Mouse (Mus musculus) thymus, postnatal 25 days (tissue): ENCODE results near the gene Eftud2.
A peak's percentile ranks its signal among the peaks of the same experiment; 100 is the strongest.

ENCODE experiments used
- DNase-seq: peaks from one replicate; pipeline ENCODE4 v3.0.0; 2022

Gene Eftud2

DNA sequence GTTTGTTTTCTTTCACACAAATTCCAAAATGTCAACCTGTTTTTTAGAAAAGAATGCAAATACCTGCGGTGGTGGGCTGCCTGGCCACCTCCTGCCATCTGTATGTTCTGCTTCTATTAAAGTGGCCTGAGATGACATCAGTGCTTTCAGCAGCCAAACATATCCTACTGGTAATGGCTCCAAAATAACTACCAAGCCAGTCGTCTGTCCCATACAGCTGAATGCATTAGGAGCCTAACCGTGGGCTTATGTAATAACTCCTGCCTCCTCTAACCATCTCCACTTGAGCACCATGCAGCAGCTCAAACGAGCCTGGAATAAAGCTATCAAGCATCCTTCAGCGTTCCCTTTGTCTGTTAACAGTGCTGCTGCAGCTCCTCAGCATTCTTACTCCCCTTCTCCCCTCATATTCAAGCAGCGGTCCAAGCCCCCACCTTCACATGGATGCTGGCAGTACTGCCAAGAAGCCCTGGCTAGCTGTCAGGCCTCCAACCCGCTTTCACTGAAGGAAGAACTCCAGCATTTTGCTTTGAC is 5.9 kb downstream of the Eftud2 start:
- DNase-seq = no peak

DNA sequence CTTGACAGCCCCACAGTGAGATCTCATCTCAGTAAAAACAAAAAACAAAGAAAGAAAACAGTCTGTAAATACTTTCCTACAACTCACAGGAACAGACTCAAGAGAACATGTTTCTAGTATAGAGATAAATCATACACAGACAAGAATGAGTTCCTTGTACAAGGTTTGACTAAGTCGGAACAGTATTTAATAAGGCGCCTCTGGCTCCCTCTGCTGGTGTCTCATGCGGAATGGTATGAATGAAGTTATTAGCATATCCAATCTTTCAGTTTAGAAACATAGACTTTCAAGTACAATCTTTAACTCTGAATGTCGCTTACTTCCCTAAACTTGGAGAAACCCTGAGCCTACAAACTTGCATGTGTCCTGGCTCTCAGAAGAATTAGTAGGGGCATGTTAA is 16.5 kb downstream of the Eftud2 start:
- DNase-seq = peak; percentile 52

DNA sequence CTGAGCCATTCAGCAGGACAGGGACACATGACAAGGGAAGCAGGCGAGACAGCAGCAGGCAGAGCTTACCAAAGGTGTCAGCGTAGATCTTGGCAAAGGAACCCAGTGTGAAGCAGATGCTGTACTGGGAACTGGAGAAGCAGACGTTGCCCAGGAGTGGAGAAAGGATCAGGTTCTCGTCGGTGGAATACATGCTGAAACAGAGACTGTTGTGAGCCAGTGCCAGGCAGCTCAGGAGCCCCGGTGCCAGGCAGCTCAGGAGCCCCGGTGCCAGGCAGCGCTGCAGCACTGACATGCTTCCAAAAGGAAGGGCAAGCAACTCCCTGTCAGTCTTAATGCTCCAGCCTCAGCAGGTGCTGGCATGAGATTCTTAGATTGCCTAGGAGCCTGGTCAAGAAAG is 20.9 kb downstream of the Eftud2 start:
- DNase-seq = no peak

GRCm38 (mm10) chr11:102858951-102859350 is 21.8 kb downstream of the Eftud2 start:
- no peak for DNase-seq

- DNase-seq = no peak
These were observed 24.8 kb downstream of the Eftud2 start for GRCm38 (mm10) chr11:102855941-102856340.

DNA sequence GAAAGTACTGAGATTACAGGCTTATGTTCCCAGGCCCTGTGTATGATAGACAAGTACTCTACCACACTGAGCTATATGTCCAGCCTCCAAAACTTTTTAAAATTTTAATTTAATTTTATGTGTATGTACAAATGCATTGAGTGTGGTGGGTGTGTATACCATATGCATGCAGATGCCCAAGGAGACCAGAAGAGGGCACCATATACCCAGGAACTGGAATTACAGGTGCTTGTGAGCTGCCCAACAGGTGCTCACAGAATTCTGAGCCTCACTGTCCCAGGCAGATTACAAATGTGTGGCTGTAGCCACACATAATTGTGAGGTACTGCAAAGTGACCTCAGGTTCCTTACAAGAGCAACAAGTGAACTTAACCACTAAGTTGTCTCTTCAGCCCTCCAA is 27.0 kb downstream of the Eftud2 start:
- no peak for DNase-seq

DNA sequence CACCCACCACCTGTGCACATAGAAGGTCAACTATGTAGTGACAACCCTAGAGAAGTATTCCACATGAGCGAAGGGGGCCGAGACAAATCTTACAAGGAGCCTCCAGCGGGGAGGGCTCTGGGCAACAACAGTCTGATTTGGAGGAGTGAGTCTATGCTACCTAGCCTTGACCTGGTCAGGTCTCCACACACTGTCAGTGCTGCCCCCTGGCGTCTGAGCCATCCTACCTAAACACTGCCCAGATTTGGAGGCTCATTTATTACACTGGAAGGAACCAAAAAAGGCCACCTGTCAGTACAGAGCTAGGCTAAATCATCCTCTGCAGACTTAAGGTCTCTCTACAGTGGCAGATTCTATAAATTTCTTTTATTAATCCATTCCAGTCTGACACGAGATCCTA is 28.9 kb downstream of the Eftud2 start:
- DNase-seq = peak; percentile 49

DNA sequence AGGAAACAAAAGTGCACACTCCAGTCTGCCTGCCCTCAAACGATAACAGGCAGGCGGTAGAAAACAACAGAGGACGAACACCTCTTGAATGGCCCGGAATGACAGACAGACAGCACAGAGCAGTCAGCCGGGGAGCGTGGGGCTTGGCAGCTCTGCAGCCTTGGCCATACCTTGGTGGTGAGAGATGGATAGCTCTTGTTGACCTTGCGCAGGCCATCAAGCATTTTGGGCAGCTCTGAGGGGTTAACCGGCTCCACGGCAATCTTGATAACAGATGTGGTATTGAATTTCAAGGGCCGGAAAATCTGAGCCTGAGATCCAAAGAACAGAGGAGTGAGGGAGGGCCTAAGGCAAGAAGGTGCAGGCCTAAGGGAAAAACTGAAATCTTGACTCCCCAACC is 34.9 kb downstream of the Eftud2 start:
- no peak for DNase-seq

- DNase-seq = no peak
These were observed 42.1 kb downstream of the Eftud2 start for GRCm38 (mm10) chr11:102838616-102839150.

DNA sequence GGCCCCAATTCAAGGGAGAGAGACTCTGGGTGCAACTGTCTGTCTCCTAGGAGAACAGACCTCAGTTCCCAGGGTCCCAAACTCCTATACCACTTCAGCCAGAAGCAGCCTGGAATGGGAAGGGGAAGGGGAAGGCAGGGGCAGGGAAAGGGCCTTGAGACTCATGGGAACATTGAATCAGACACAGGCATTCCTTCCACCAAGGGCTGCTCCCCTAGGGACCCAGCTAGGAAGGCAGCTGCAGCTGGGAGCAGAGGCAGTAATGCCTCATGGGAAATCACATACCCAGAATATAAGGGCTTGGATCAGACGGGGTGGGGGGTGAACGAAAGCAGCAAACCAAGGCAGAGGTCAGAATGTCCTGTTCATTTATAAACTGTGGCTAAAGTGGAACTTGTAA is 42.7 kb downstream of the Eftud2 start:
- no peak for DNase-seq

DNA sequence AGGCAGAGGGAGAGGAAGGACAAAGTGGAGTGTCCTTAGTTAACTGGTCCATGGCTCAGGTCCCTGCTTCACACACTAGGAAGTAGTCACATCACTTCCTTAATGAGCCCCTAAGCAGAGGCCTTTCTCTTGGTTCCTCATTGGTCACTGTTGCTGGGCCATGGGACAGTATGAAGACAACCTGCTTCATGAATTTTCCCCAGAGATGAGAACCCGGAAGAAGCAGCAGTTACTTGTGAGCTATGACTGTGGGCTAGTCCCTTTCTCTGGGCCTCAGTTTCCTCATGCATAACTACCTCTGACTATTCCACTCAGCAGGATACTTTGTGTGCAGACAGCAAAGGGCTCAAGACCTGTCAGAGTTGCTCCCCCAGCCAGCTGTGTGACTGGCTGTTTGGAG is 43.4 kb downstream of the Eftud2 start:
- DNase-seq = no peak

- DNase-seq = no peak
These were observed 44.6 kb downstream of the Eftud2 start for GRCm38 (mm10) chr11:102836146-102836545.

- DNase-seq = no peak
These were observed 45.2 kb downstream of the Eftud2 start, which contains the start of gene Higd1b for GRCm38 (mm10) chr11:102835549-102835948. Higd1b (plus strand) TSS chr11:102835849.

DNA sequence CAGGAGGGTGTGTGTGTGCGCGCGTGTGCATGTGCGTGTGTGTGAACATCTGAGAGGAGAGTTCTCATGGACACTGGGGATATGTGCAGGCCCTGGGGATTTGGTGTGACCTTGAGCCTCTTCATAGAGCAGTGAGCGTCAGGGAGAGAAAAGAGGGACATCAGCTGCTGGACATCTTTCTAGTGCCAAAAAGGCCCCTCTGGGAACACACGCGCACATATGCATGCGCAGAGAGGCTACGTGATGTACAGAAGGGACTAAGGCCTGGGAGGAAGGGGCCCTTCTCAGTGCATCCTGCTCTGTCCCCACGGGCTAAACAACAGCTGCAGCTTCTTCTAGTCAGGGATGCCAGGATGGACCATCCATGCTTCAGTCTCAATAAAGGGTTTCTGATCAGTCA is 46.6 kb downstream of the Eftud2 start:
- no peak for DNase-seq

- DNase-seq = no peak
These were observed 48.0 kb downstream of the Eftud2 start for GRCm38 (mm10) chr11:102832700-102833297.

DNA sequence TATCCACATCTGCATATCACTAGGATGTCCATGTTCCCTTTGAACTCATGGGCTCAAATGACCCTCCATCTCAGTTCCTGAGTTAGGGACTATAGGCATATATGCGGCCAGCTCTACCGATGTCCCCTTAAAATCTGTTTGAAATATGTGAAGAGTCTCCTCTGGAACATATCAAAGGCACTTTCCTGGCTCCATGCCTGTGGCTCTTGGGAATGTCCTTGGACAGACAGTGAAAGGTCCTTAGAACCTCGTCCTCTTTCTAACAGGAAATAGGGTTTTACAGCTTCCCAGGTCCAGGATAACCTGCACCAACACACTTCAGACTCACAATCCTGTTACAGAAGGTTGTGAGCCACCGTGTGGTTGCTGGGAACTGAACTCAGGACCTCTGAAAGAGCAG is 50.5 kb downstream of the Eftud2 start:
- DNase-seq = no peak

- DNase-seq = no peak
These were observed 53.7 kb downstream of the Eftud2 start for GRCm38 (mm10) chr11:102827097-102827496.

DNA sequence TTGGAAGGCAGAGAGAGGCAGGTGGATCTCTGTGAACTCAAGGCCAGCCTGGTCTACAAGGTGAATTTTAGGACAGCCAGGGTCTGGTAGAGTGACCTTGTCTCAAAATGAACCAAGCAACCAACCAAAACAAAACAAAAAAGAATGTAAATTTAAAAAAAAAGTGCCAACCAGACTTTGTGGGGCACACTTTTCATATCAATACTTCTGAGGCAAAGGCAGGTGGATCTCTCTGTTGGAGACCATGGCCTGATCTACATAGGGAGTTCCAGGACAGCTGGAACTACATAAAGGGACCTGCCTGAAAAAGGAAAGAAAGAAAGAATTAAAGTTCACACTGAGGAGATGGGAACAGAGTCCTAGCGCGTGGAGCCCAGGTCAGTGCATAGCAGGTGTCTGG is 54.3 kb downstream of the Eftud2 start:
- DNase-seq = no peak

DNA sequence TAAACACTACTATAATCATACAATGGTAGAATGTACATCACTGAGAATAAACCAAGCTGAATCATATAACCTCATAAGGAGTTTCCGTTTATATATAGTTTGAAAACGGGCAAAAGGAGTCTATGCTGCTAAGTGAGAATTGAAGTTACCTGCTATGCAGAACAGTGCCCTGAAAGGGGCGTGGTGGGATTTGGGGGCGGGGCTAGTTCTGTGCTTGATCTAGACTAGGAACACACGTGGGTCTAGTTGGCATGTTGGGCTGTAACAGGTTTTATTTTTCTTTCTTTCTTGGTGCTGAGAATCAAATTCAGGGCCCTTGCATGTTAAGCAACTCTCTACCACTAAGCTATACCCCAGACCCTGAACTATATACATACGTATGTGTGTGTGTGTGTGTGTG is 59.6 kb downstream of the Eftud2 start:
- peak; percentile 10 for DNase-seq

DNA sequence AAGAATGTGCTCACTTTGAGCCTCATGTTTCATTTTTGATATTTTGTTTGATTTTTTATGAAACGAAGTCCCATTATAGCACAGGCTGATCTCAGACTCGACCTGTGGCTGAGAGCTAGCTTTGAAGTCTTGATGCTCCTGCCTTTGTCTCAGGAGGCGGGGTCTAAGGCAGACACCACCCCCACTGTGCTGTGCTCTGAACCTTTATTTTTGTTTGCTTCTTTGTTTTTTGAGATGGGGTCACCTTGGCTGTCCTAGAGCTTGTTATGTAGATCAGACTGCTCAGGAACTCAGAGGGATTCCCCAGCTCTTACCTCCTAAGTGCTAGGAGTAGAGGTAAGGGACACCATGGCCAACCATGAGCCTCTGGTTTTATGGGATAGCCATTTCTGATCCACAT is 60.4 kb downstream of the Eftud2 start:
- peak; percentile 3 for DNase-seq

DNA sequence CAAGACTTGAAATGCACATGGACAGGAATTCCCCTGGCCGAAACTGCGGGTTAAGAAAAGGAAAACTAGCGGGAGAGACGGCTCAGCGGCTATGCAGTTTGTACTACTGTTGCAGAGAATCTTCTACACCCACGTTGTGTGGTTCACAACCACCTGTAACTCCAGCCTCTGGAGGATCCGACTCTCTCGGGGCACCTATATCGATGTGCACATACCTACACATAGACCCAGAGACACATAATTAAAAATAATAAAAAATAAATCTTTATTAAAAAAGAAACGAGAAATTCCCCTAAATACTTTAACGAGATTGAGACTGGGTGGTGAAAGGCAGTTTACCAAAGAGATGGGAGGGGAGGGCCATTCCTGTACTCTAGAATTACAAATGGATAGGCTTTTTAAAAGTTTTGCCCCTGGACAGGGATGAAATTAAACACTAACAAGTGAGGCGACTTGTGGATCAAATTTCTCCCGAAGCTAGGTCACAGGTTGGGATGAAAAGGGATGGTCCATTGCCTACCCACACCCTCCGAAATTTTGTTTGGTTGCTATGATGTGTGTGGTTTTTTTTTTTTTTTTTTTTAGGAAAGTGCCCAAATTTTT is 60.9 kb downstream of the Eftud2 start:
- DNase-seq = no peak

DNA sequence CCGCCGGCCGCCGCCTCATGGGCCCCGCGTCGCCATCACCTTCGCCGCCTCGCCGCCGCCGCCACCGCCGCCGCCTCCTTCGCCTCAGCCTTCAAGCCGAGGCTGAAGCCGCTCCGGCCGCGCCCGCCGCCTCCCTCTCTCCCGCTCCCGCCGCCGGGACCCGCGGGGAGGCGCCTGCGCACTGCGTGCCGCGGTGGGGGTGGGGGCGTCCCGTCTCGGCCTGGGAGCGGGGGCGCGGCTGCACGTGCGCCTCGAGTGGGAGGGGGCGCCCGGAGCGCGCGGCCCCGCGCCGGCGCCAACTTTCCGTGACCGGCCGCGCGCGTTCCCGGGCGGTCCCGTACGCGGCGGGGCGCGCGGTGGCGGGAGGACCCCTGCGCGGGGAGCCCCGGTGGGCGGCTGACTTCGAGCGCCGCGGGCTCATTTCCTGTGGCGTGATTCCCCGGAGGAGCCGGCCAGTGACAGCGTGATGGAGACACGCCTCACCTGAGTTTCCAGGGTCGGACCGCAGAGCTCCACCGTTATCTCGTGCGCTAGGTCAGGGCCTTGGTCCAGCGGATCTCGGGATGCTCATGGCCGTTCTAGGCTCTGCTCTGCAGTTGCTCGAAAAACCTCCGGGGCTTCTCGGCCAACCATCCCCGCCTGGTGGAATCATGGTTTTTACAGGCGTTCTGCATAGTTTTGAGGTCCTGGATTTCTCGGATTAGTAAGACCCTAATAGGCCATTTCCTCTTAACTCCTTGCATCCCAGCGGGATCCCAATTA is 61.6 kb downstream of the Eftud2 start, which contains the start of gene Gjc1:
Gjc1 (minus strand) TSS at position 680 of the 762 bp plus-strand sequence.
- DNase-seq = peak; percentile 40
